Mouse (Mus musculus) B cell, adult 62 days (primary cell): ENCODE results near the gene Vmn1r157. TPM values are rescaled to one million over a fixed set of nuclear protein-coding genes. Genes with fewer than 3 reads are reported as not detected.

Experiments used
- total RNA-seq: library from RNA; stranded (reverse); gene quantifications from 4 replicates; pipeline ENCODE4 v1.2.4, GENCODE M21; 2023

Gene Vmn1r157
- not detected in 4 replicates for total RNA-seq

DNA sequence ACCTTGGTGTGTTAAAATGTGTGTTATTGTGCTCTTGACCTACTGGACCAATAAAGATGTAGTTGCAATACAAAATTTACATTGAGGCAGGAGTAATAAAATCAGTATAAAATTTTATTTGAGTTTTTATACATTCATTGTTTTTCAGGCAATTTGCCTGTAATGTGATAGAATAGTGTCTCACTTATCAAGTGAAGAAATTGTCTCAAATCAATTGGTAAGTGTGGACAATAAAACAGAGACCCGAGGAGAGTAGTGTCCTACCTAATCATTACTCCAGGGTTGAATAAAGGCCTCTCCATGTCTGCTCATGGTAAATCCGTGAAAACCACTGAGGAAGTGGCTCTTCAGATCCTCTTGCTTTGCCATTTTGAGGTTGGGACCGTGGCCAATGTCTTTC, at the start of gene Vmn1r157:
TSS of gene Vmn1r157 (plus strand) at position 301 of the 400 bp plus-strand sequence.

GRCm38 (mm10) chr7:22719610-22720009, 41.9 kb upstream of the Vmn1r157 start, which contains the start of gene Gm4567:
TSS of gene Gm4567 (minus strand) at chr7:22719710.

DNA sequence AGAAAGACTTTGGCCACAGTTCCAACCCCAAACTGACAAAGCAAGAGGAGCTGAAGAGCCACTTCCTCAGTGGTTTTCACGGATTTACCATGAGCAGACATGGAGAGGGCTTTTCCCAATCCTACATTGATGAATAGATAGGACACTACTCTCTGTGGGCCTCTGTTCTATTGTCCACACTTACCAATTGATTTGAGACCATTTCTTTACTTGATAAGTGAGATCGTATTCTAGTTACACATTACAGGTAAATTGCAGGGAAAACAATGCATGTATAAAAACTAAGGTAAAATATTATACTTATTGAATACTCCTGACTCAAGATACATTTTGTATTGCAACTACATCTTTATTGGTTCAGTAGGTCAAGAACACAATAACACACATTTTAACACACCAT, 29.2 kb downstream of the Vmn1r157 start, which contains the start of gene Vmn1r158:
TSS of gene Vmn1r158 (minus strand) at position 101 of the 400 bp plus-strand sequence.

Other genes with a start within 250 kb of the Vmn1r157 start
- not detected in 4 replicates for gene Vmn1r152, start 238.7 kb upstream of the Vmn1r157 start, total RNA-seq
- not detected in 4 replicates for gene Gm8677, start 226.8 kb upstream of the Vmn1r157 start, total RNA-seq
- gene Gm4201, start 196.4 kb upstream of the Vmn1r157 start, total RNA-seq, result not detected in 4 replicates
- gene Gm4565, start 173.6 kb upstream of the Vmn1r157 start, total RNA-seq, result not detected in 4 replicates
- not detected in 4 replicates for gene Vmn1r155, start 103.7 kb upstream of the Vmn1r157 start, total RNA-seq
- gene Gm8693, start 69.4 kb upstream of the Vmn1r157 start, total RNA-seq, result not detected in 4 replicates
- gene Gm4567, start 42.0 kb upstream of the Vmn1r157 start, total RNA-seq, result not detected in 4 replicates
- gene Vmn1r158, start 29.1 kb downstream of the Vmn1r157 start, total RNA-seq, result not detected in 4 replicates
- gene Vmn1r159, start 81.9 kb downstream of the Vmn1r157 start, total RNA-seq, result not detected in 4 replicates
- not detected in 4 replicates for gene Vmn1r160, start 109.5 kb downstream of the Vmn1r157 start, total RNA-seq
- not detected in 4 replicates for gene Gm4214, start 223.0 kb downstream of the Vmn1r157 start, total RNA-seq